Mouse (Mus musculus) forebrain, embryonic 11.5 days (tissue): ENCODE data around the gene Raly. TPM values are rescaled to one million over a fixed set of nuclear protein-coding genes. Genes with fewer than 3 reads are reported as not detected.
"Not testable (repeated sequence)": the region's sequence is repeated elsewhere in the genome, so short reads cannot be mapped to it uniquely, and the experiment has no call there.

Source experiments
- ATAC-seq: fragments of 200-750 bp; cut with Nextera tagmentation; replicated peaks from 2 replicates; pipeline ENCODE4 v1.8.0; 2017; ENCODE audit warnings: moderate TSS enrichment; ENCODE audit not compliant: low FRiP score
- DNase-seq: peaks from one replicate; pipeline ENCODE4 v3.0.0-alpha.2; 2017; ENCODE audit warnings: low spot score
- H3K27ac ChIP-seq: fragments of 300-500 bp; sonication (generic); 2 replicates; pipeline ENCODE4 v1.5.1; 2014; ENCODE audit warnings: low read depth, low read length
- H3K27me3 ChIP-seq: fragments of 300-500 bp; sonication (generic); 2 replicates; pipeline ENCODE4 v1.6.1; 2014; ENCODE audit warnings: mild to moderate bottlenecking, low read length, mixed read lengths; ENCODE audit not compliant: control insufficient read depth, insufficient read depth
- H3K36me3 ChIP-seq: fragments of 300-500 bp; sonication (generic); 2 replicates; pipeline ENCODE4 v1.6.1; 2014; ENCODE audit warnings: mild to moderate bottlenecking, low read length, moderate library complexity, mixed read lengths; ENCODE audit not compliant: control insufficient read depth, insufficient read depth
- H3K4me1 ChIP-seq: fragments of 300-500 bp; sonication (generic); replicated peaks from 2 replicates; pipeline ENCODE4 v1.6.1; 2014; ENCODE audit warnings: low read length, mixed read lengths; ENCODE audit not compliant: control insufficient read depth, insufficient read depth
- H3K4me2 ChIP-seq: fragments of 300-500 bp; sonication (generic); 2 replicates; pipeline ENCODE4 v1.6.1; 2014; ENCODE audit warnings: low read depth, mild to moderate bottlenecking, low read length, moderate library complexity, mixed read lengths; ENCODE audit not compliant: severe bottlenecking
- H3K4me3 ChIP-seq: fragments of 300-500 bp; sonication (generic); 2 replicates; pipeline ENCODE4 v1.5.1; 2014; ENCODE audit warnings: low read depth, low read length
- H3K9ac ChIP-seq: fragments of 300-500 bp; sonication (generic); 2 replicates; pipeline ENCODE4 v1.6.1; 2014; ENCODE audit warnings: low read length
- H3K9me3 ChIP-seq: fragments of 300-500 bp; sonication (generic); 2 replicates; pipeline ENCODE4 v1.6.1; 2016; ENCODE audit warnings: low read length, mixed read lengths; ENCODE audit not compliant: control insufficient read depth
- WGBS: fragments of 180-500 bp; shearing (Covaris S2); extraction: QIAGEN DNeasy Blood & Tissue Kit; methylation state at CpG from one replicate; pipeline ENCODE4 v1.1.7; 2014; 5-methylcytosine and 5-hydroxymethylcytosine counted together
- polyA plus RNA-seq: library from polyadenylated mRNA; unstranded; fragments of >200 nt; fragmentation: Nextera tagmentation; extraction: Ambion mirVana; gene quantifications from 2 replicates; pipeline ENCODE4 v1.2.1, GENCODE M21; 2014

Gene Raly
- polyA plus RNA-seq, 1 experiment from 2014 or later: 92.4 TPM

- peak within 1 kb of the TSS; percentile 68 for H3K27ac ChIP-seq
- under 1% methylated on average over 75 of the region's 75 CpGs for WGBS
- H3K4me1 ChIP-seq: peaks cover 2% of the 10 kb centered on the region; the same call in 1 of the 2 replicates
- peak within 1 kb of the TSS; percentile 95 for H3K4me3 ChIP-seq
- peak within 1 kb of the TSS; percentile 86 for H3K4me2 ChIP-seq
- H3K9ac ChIP-seq: peak within 1 kb of the TSS; percentile 93
- no peaks in the 10 kb centered on the region for H3K27me3 ChIP-seq
- no peaks in the 10 kb centered on the region for H3K9me3 ChIP-seq
- peak; percentile 99 for ATAC-seq
- DNase-seq: peak; percentile 98
- no peaks in the 10 kb centered on the region for H3K36me3 ChIP-seq
These were observed 101.5 kb downstream of the Raly start, which contains the start of gene Eif2s2 for GRCm38 (mm10) chr2:154892201-154893044. Gene Eif2s2, minus strand, starts transcription at chr2:154892935.

DNA sequence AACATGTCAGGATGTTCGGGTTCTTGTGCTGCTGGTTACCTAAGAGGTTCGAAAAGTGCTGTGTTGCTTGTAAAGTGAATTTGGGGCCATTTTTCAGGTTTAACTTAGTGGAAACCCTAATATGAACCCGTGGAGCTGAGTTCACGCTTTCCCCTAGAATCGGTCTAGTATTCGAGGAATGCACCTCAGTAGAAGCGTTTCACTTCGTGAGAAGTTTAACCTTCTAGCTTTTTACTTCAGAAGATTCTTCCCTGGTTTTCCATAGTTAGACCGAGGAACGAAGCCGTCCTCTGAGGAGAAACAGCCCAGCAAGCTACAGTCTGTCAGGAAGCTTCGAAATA, 102.1 kb downstream of the Raly start:
- WGBS: 13% methylated on average over 12 of the region's 12 CpGs
- no peak overlapping the region for H3K27ac ChIP-seq

GRCm38 (mm10) chr2:154893548-154893947, 102.7 kb downstream of the Raly start:
- H3K4me3 ChIP-seq: no peak overlapping the region
- DNase-seq (no peak), ATAC-seq (no peak)
- no peaks in the 10 kb centered on the region for H3K36me3 ChIP-seq
- peaks cover 2% of the 10 kb centered on the region; the same call in 1 of the 2 replicates for H3K4me1 ChIP-seq
- WGBS: 63% methylated on average over 4 of the region's 4 CpGs
- no peak overlapping the region for H3K9ac ChIP-seq
- no peaks in the 10 kb centered on the region for H3K27me3 ChIP-seq
- peak overlapping the region; percentile 50; the same call in 1 of the 2 replicates for H3K4me2 ChIP-seq
- H3K27ac ChIP-seq: no peak overlapping the region
- no peaks in the 10 kb centered on the region for H3K9me3 ChIP-seq

More for the DNA sequence above, 102.1 kb downstream of the Raly start:
- no peaks in the 10 kb centered on the region for H3K36me3 ChIP-seq
- peak overlapping the region; percentile 50 for H3K4me2 ChIP-seq
- no peak for DNase-seq
- H3K9ac ChIP-seq: peak overlapping the region; percentile 13; the same call in 1 of the 2 replicates
- ATAC-seq: peak; percentile 23; the same call in 1 of the 2 replicates
- H3K4me3 ChIP-seq: peak overlapping the region; percentile 95
- H3K9me3 ChIP-seq: no peaks in the 10 kb centered on the region
- peaks cover 2% of the 10 kb centered on the region; the same call in 1 of the 2 replicates for H3K4me1 ChIP-seq
- H3K27me3 ChIP-seq: no peaks in the 10 kb centered on the region

DNA sequence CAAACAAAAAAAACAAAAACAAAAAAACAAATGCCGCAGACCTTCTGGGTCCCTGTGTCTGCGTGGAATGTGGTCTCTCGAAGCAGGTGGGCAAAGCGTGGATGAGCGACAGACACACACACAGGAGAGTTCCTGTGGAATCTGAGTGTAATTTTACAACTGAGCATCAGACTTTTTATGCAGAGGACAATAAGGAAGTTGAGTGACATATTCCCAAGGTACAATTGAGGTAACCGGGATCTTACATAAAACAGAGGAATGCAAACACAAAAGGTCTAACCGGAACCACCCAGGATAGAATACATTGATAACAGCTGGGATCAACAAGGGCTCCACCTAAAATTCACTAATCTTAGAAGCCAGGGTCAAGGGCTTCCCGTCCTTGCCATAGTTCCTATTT, 108.1 kb downstream of the Raly start:
- ATAC-seq, H3K9ac ChIP-seq, H3K4me2 ChIP-seq, H3K27ac ChIP-seq, H3K4me3 ChIP-seq, DNase-seq, H3K36me3 ChIP-seq, H3K4me1 ChIP-seq, H3K9me3 ChIP-seq, H3K27me3 ChIP-seq: not testable (repeated sequence)
- WGBS: 92% methylated on average over 7 of the region's 8 CpGs

GRCm38 (mm10) chr2:154899412-154899811, 108.5 kb downstream of the Raly start:
- not testable (repeated sequence) for DNase-seq, ATAC-seq, H3K9ac ChIP-seq, H3K36me3 ChIP-seq, H3K4me1 ChIP-seq, H3K4me2 ChIP-seq, H3K27me3 ChIP-seq, H3K27ac ChIP-seq, H3K4me3 ChIP-seq, H3K9me3 ChIP-seq
- WGBS: 85% methylated on average over 4 of the region's 4 CpGs

GRCm38 (mm10) chr2:154902111-154902510, 111.2 kb downstream of the Raly start:
- Histone ChIP-seq H3K9ac (no peak overlapping the region), H3K4me2 (no peak overlapping the region), H3K4me1 (no peaks in the 10 kb centered on the region), H3K27ac (no peak overlapping the region), H3K36me3 (no peaks in the 10 kb centered on the region), H3K9me3 (no peaks in the 10 kb centered on the region), H3K4me3 (no peak overlapping the region), H3K27me3 (no peaks in the 10 kb centered on the region)
- 93% methylated on average over 3 of the region's 3 CpGs for WGBS
- no peak for DNase-seq
- ATAC-seq: no peak

- H3K9ac ChIP-seq: no peak overlapping the region
- H3K9me3 ChIP-seq: no peaks in the 10 kb centered on the region
- H3K4me2 ChIP-seq: no peak overlapping the region
- DNase-seq (no peak), ATAC-seq (no peak)
- H3K4me1 ChIP-seq: no peaks in the 10 kb centered on the region
- WGBS: 55% methylated on average over 2 of the region's 2 CpGs
- no peak overlapping the region for H3K27ac ChIP-seq
- H3K36me3 ChIP-seq: no peaks in the 10 kb centered on the region
- H3K4me3 ChIP-seq: no peak overlapping the region
- H3K27me3 ChIP-seq: no peaks in the 10 kb centered on the region
These were observed 114.9 kb downstream of the Raly start for GRCm38 (mm10) chr2:154905796-154906195.

GRCm38 (mm10) chr2:154908223-154908622, 117.3 kb downstream of the Raly start:
- H3K27me3 ChIP-seq, H3K27ac ChIP-seq, H3K4me1 ChIP-seq, H3K36me3 ChIP-seq, DNase-seq, H3K4me2 ChIP-seq, H3K4me3 ChIP-seq, H3K9ac ChIP-seq, ATAC-seq, H3K9me3 ChIP-seq: not testable (repeated sequence)
- 38% methylated on average over 2 of the region's 2 CpGs for WGBS

DNA sequence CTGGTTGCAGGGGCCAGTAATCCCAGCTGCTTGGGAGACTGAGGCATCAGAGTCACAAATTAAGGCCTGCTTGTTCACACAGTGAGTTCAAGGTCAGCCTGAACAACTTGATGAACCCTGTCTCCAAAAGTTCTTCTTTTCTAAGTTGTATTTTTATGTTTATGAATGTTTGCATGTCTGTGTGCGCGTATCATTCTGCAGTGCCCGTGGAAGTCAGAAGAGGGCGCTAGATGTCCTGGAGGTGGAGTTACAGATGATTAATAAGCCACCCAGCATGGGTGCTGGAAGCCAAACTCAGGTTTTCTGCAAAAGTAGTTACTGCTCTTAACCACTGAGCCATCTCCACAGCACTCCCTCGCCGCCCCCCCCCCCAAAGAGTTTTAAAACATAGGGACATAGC, 118.9 kb downstream of the Raly start:
- WGBS: 76% methylated on average over 6 of the region's 6 CpGs
- H3K27me3 ChIP-seq: no peaks in the 10 kb centered on the region
- ATAC-seq (no peak), DNase-seq (no peak)
- H3K4me1 ChIP-seq: no peaks in the 10 kb centered on the region
- H3K27ac ChIP-seq: no peak overlapping the region
- H3K36me3 ChIP-seq: no peaks in the 10 kb centered on the region
- no peak overlapping the region for H3K9ac ChIP-seq
- H3K4me3 ChIP-seq: no peak overlapping the region
- no peak overlapping the region for H3K4me2 ChIP-seq
- H3K9me3 ChIP-seq: no peaks in the 10 kb centered on the region
